Mouse (Mus musculus): ENCODE measurements at regions not wholly inside any gene's neighbourhood (a gene's known extent, or its start where the extent isn't known, plus 50 kb on each side); places are given as distances from the start of the nearest gene placed in this dataset.

GRCm38 (mm10) chr16:50103340-50103739, 303.0 kb downstream of the Cd47 start:
- Histone ChIP-seq H3K27ac (ENCODE audit: insufficient read depth, low read length) (no peak overlapping the region), H3K4me1 (ENCODE audit: control insufficient read depth, insufficient read depth, low read length) (no peaks in the 10 kb centered on the region), H3K4me3 (ENCODE audit: insufficient read depth, low read length) (no peak overlapping the region)
- TF ChIP-seq CTCF (IDR thresholded peaks at IDR 0.05; ENCODE audit: borderline replicate concordance, insufficient read depth, low read length) (no peak), POLR2A (IDR thresholded peaks at IDR 0.05; ENCODE audit: low read depth, low read length) (no peak)

GRCm38 (mm10) chr16:50118150-50118549, 314.0 kb downstream of the Bbx start:
- TF ChIP-seq POLR2A (IDR thresholded peaks at IDR 0.05; ENCODE audit: low read depth, low read length) (no peak), CTCF (IDR thresholded peaks at IDR 0.05; ENCODE audit: borderline replicate concordance, insufficient read depth, low read length) (0 out of 2 replicates have a peak, but pooled peaks have one; percentile 33)
- Histone ChIP-seq H3K4me1 (ENCODE audit: control insufficient read depth, insufficient read depth, low read length) (no peaks in the 10 kb centered on the region), H3K4me3 (ENCODE audit: insufficient read depth, low read length) (no peak overlapping the region), H3K27ac (ENCODE audit: insufficient read depth, low read length) (no peak overlapping the region)

- no peak overlapping the region for H3K4me3 ChIP-seq (ENCODE audit: insufficient read depth, low read length)
- no peak overlapping the region for H3K27ac ChIP-seq (ENCODE audit: insufficient read depth, low read length)
- H3K4me1 ChIP-seq (ENCODE audit: control insufficient read depth, insufficient read depth, low read length), result no peaks in the 10 kb centered on the region
- TF ChIP-seq CTCF (IDR thresholded peaks at IDR 0.05; ENCODE audit: borderline replicate concordance, insufficient read depth, low read length), result no peak
- no peak for TF ChIP-seq POLR2A (IDR thresholded peaks at IDR 0.05; ENCODE audit: low read depth, low read length)
Measured at GRCm38 (mm10) chr16:50122460-50122859, 309.7 kb downstream of the Bbx start.

- no peak overlapping the region for H3K4me3 ChIP-seq (ENCODE audit: insufficient read depth, low read length)
- H3K4me1 ChIP-seq (ENCODE audit: control insufficient read depth, insufficient read depth, low read length), result no peaks in the 10 kb centered on the region
- no peak overlapping the region for H3K27ac ChIP-seq (ENCODE audit: insufficient read depth, low read length)
- no peak for TF ChIP-seq CTCF (IDR thresholded peaks at IDR 0.05; ENCODE audit: borderline replicate concordance, insufficient read depth, low read length)
Measured at GRCm38 (mm10) chr16:50124646-50125045, 307.5 kb downstream of the Bbx start.

- Histone ChIP-seq H3K4me1 (ENCODE audit: control insufficient read depth, insufficient read depth, low read length) (no peaks in the 10 kb centered on the region), H3K27ac (ENCODE audit: insufficient read depth, low read length) (no peak overlapping the region), H3K4me3 (ENCODE audit: insufficient read depth, low read length) (no peak overlapping the region)
- no peak for TF ChIP-seq POLR2A (IDR thresholded peaks at IDR 0.05; ENCODE audit: low read depth, low read length)
- TF ChIP-seq CTCF (IDR thresholded peaks at IDR 0.05; ENCODE audit: borderline replicate concordance, insufficient read depth, low read length), result no peak
Measured at GRCm38 (mm10) chr16:50125564-50125963, 306.6 kb downstream of the Bbx start.

GRCm38 (mm10) chr16:50131406-50131805, 300.8 kb downstream of the Bbx start:
- H3K4me3 ChIP-seq (ENCODE audit: insufficient read depth, low read length), result no peak overlapping the region
- no peaks in the 10 kb centered on the region for H3K4me1 ChIP-seq (ENCODE audit: control insufficient read depth, insufficient read depth, low read length)
- TF ChIP-seq CTCF (IDR thresholded peaks at IDR 0.05; ENCODE audit: borderline replicate concordance, insufficient read depth, low read length) (no peak), POLR2A (IDR thresholded peaks at IDR 0.05; ENCODE audit: low read depth, low read length) (no peak)
- H3K27ac ChIP-seq (ENCODE audit: insufficient read depth, low read length), result no peak overlapping the region
